Mouse (Mus musculus) inflammation-experienced regulatory T-cells, adult 16 weeks (primary cell): Measurements from ENCODE around the gene AC124108.1. TPM values are rescaled to one million over a fixed set of nuclear protein-coding genes. Genes with fewer than 3 reads are reported as not detected.

Experiments
- polyA plus RNA-seq: library from polyadenylated mRNA; unstranded; fragments of 100-300 nt; shearing (Covaris generic); gene quantifications from one replicate; pipeline ENCODE4 v1.2.1, GENCODE M21; 2017

The AC124108.1 gene
- not detected for polyA plus RNA-seq

GRCm38 (mm10) chr1:132191093-132191785 lies at the start of gene AC124108.1, which contains the start of gene Lemd1:
AC124108.1 (plus strand) TSS chr1:132191457.
Lemd1 (plus strand) TSS chr1:132191431.

GRCm38 (mm10) chr1:132229667-132230066 lies 38.4 kb downstream of the AC124108.1 start, which contains the start of gene Gm10188:
Gm10188 (minus strand) TSS chr1:132229767.

Other genes with a start within 250 kb of the AC124108.1 start
- 1.3 TPM for gene Slc45a3, start 228.5 kb upstream of the AC124108.1 start, polyA plus RNA-seq
- gene Elk4, start 183.8 kb upstream of the AC124108.1 start, polyA plus RNA-seq, result 65.3 TPM
- gene Mfsd4a, start 123.4 kb upstream of the AC124108.1 start, polyA plus RNA-seq, result 83.3 TPM
- gene Cdk18, start 51.8 kb upstream of the AC124108.1 start, polyA plus RNA-seq, result not detected
- not detected for gene Lemd1, start within 50 bp of the AC124108.1 start, polyA plus RNA-seq
- gene Gm10188, start 38.3 kb downstream of the AC124108.1 start, polyA plus RNA-seq, result not detected
- not detected for gene Klhdc8a, start 107.2 kb downstream of the AC124108.1 start, polyA plus RNA-seq
- 5.8 TPM for gene Nuak2, start 124.7 kb downstream of the AC124108.1 start, polyA plus RNA-seq
- 1.0 TPM for gene Tmcc2, start 199.8 kb downstream of the AC124108.1 start, polyA plus RNA-seq
- 10.4 TPM for gene Dstyk, start 226.1 kb downstream of the AC124108.1 start, polyA plus RNA-seq